Mouse (Mus musculus): ENCODE measurements at regions not wholly inside any gene's neighbourhood (a gene's known extent, or its start where the extent isn't known, plus 50 kb on each side); places are given as distances from the start of the nearest gene placed in this dataset.

- Histone ChIP-seq H3K27ac (no peak overlapping the region), H3K9me3 (replicated peaks; ENCODE audit: low read length) (no peaks in the 10 kb centered on the region), H3K36me3 (ENCODE audit: insufficient read depth, low read length) (no peaks in the 10 kb centered on the region), H3K27me3 (ENCODE audit: insufficient read depth, low read length) (no peaks in the 10 kb centered on the region), H3K9ac (ENCODE audit: low read depth, low read length) (no peak overlapping the region), H3K4me1 (replicated peaks; ENCODE audit: insufficient read depth, low read length) (no peaks in the 10 kb centered on the region; the same call in 1 of the 2 replicates), H3K4me2 (ENCODE audit: low read length) (no peak overlapping the region), H3K4me3 (replicated peaks; ENCODE audit: low read depth, low read length) (no peak overlapping the region)
- 86% methylated on average over 11 of the region's 11 CpGs for WGBS
- no peak for TF ChIP-seq CTCF (IDR thresholded peaks at IDR 0.05; ENCODE audit: low read depth)
- ATAC-seq (replicated peaks; ENCODE audit: low FRiP score, low read depth), result no peak
- no peak for DNase-seq (ENCODE audit: low spot score)
Observed at GRCm38 (mm10) chr6:50058596-50058995, 51.4 kb upstream of the Mpp6 start.

GRCm38 (mm10) chr6:50059917-50060316 lies 50.1 kb upstream of the Mpp6 start:
- Histone ChIP-seq H3K4me2 (ENCODE audit: low read length) (no peak overlapping the region), H3K4me1 (replicated peaks; ENCODE audit: insufficient read depth, low read length) (no peaks in the 10 kb centered on the region), H3K27ac (no peak overlapping the region), H3K9me3 (replicated peaks; ENCODE audit: low read length) (no peaks in the 10 kb centered on the region), H3K27me3 (ENCODE audit: insufficient read depth, low read length) (no peaks in the 10 kb centered on the region), H3K9ac (ENCODE audit: low read depth, low read length) (no peak overlapping the region), H3K4me3 (replicated peaks; ENCODE audit: low read depth, low read length) (no peak overlapping the region), H3K36me3 (ENCODE audit: insufficient read depth, low read length) (no peaks in the 10 kb centered on the region)
- WGBS, result 93% methylated on average over 3 of the region's 3 CpGs
- no peak for ATAC-seq (replicated peaks; ENCODE audit: low FRiP score, low read depth)
- no peak for TF ChIP-seq CTCF (IDR thresholded peaks at IDR 0.05; ENCODE audit: low read depth)
- no peak for DNase-seq (ENCODE audit: low spot score)

Measured in kidney, postnatal 0 days (tissue).